Mouse (Mus musculus) spleen, adult 2 months (tissue): Measurements from ENCODE around the gene Phactr1.

Source experiments
- CTCF ChIP-seq: fragments of 200-500 bp; IDR thresholded peaks from 2 replicates; pipeline ENCODE4 v1.5.1; 2011; ENCODE audit warnings: mild to moderate bottlenecking, inconsistent platforms; ENCODE audit not compliant: insufficient read depth, insufficient read length, insufficient replicate concordance; ENCODE audit errors: extremely low read depth
- POLR2A ChIP-seq: fragments of 200-500 bp; IDR thresholded peaks from 2 replicates; pipeline ENCODE4 v1.6.1; 2011; ENCODE audit warnings: low read depth, low read length, inconsistent platforms

DNA sequence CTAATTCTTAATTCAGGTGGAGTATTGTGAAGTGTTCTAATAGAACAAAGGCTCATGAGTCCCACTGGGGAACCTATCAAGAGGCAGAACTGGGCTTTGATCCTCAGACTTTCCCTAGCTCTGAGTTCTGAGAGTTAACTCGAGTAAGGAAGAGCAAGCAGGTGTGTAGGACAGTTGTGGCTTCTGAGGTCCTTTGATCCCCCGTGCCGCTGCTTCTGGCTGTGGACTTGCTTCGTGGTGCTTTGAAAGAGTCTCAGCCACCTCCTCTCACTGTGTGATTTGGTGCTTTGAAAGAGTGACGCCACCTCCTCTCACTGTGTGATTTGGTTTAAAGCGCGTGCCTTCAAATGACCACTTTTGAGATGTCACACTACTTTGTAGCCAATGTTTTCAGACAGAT, 305.4 kb downstream of the Phactr1 start:
- no peak for TF ChIP-seq POLR2A
- TF ChIP-seq CTCF, result no peak
